Mouse (Mus musculus) testis, postnatal 14 days (tissue): ENCODE results near the gene Abi3.

Experiments
- DNase-seq: peaks from one replicate; pipeline ENCODE4 v3.0.0; 2021; ENCODE audit warnings: low spot score

The Abi3 gene

DNA sequence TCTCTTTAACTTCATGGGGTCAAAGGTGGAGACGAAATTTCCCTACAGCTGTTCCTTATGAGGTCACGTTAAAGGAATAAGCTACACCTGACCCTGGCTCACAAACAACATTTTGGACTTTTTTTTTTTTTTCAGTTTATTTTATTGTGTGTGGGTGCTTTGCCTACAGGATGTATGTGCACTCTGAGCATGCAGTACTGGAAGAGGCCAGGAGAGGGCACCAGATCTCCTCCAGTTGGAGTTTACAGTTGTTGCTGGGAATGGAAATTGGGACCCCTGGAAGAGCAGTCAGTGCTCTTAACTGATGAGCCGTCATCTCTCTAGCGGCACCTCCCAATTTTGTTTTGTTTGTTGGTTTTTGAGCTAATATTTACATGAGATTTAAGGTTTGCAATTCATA, 56.6 kb downstream of the Abi3 start:
- peak; percentile 51 for DNase-seq

DNA sequence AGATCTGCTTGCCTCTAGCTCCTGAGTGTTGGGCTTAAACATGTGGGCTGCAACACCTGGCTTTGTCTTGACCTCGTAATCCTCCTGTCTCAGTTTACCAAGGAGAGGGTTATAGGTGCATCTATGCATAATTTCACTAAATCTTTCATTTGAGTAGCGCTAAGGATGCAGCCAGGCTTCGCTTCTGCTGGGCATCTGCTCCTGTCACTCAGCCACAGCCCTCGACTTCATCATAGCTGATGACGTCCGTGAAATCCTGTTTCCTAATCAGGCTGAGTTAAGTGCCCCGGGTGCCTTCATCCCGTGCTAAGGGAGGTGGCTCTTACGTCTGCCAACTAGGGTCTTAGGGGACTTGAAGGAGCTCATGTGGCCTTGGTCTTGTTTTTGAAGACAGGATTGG, 58.3 kb downstream of the Abi3 start:
- no peak for DNase-seq

GRCm38 (mm10) chr11:95783457-95783856, 58.8 kb downstream of the Abi3 start:
- DNase-seq, result no peak

GRCm38 (mm10) chr11:95781557-95781956, 60.7 kb downstream of the Abi3 start:
- DNase-seq, result no peak

DNA sequence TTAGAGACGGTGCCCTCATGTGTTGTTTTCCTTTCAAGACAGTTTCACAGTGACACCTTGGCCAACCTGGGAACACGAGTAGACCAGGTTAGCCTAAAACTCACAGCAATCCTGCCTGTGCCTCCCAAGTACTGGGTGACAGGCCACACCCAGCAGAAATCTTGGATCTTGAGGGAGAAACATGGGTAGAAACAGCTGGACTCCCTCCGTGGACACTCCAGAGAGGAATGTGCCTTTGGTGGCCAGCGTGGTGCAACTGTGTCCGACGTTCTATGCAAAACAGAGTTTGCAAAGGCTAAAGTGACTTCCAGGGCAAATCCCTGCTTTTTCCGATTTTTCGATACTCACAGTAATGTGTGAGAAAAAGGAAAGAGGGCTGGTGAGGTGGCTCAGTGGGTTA, 61.8 kb downstream of the Abi3 start:
- DNase-seq, result no peak
